Mouse (Mus musculus): ENCODE measurements at regions not wholly inside any gene's neighbourhood (a gene's known extent, or its start where the extent isn't known, plus 50 kb on each side); places are given as distances from the start of the nearest gene placed in this dataset.
A peak's percentile ranks its signal among the peaks of the same experiment; 100 is the strongest.

DNA sequence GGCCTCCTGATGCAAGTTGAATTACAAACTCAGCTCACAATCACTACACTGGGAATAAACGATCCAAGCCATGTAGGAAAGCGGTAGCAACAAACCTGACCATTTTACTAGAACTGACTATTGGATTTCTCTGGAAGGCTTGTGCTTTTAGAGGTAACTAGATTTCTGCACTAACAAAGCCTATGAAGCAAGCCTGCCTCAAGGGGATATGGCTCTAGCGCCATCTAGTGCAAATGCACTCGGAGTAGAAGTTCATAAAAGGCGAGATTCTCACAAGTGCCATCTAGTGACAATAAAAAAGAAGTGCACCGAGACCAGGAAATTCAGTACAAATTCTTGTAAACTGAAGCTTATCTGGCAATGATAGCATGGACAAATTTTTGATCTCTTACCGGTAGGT is 364.9 kb upstream of the Fmr1 start:
- peak; percentile 60 for DNase-seq
